Mouse (Mus musculus) stomach, postnatal 0 days (tissue): ENCODE data around the gene Tmem129.

Experiments
- CTCF ChIP-seq: IDR thresholded peaks from 2 replicates; pipeline ENCODE4 v1.5.1; 2016; ENCODE audit warnings: antibody characterized with exemption, low read depth, mild to moderate bottlenecking, moderate library complexity
- EP300 ChIP-seq: optimal IDR thresholded peaks from 2 replicates; pipeline ENCODE3; 2016; ENCODE audit warnings: antibody characterized with exemption

DNA sequence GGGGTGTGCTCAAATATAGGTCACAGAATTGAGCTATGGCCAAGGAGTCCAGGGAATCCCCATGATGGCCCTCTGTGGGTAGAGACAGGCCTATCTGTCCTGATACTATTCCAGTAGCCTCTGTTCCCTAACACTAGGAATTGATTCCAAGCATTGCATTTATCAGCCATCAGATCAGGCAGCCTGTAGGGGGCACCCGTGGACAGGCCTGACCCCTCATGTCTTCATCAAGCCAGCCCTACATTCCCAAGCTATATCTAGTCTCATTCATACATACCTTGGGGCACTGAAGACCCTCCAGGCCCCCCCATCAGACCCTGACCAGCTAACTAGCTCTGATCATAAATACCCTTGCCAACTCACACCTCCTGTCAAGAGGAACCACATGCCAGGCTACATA, 17.7 kb upstream of the Tmem129 start:
- TF ChIP-seq CTCF (peak; percentile 86), EP300 (no peak)
